Mouse (Mus musculus) brain, embryonic 14.5 days (tissue): ENCODE measurements around the gene Mpzl3.

Experiments
- CTCF ChIP-seq: fragments of 200-500 bp; IDR thresholded peaks from 2 replicates; pipeline ENCODE4 v1.5.1; 2012; ENCODE audit warnings: inconsistent platforms, mild to moderate bottlenecking, moderate library complexity, borderline replicate concordance; ENCODE audit not compliant: insufficient read depth, insufficient read length; ENCODE audit errors: extremely low read depth
- POLR2A ChIP-seq: fragments of 200-500 bp; IDR thresholded peaks from 2 replicates; pipeline ENCODE4 v1.6.1; 2012; ENCODE audit warnings: mild to moderate bottlenecking, inconsistent platforms, borderline replicate concordance; ENCODE audit not compliant: poor library complexity, insufficient read depth, insufficient read length, severe bottlenecking; ENCODE audit errors: extremely low read depth

- TF ChIP-seq CTCF (no peak), POLR2A (no peak)
These were observed 64.4 kb downstream of the Mpzl3 start for GRCm38 (mm10) chr9:45119316-45119953.
